Mouse (Mus musculus) cerebellum, adult (tissue): ENCODE measurements at regions not wholly inside any gene's neighbourhood (a gene's known extent, or its start where the extent isn't known, plus 50 kb on each side); places are given as distances from the start of the nearest gene placed in this dataset.
"Not testable (repeated sequence)": the region's sequence is repeated elsewhere in the genome, so short reads cannot be mapped to it uniquely, and the experiment has no call there.

Experiments
- ATAC-seq: cut with Nextera tagmentation; 2 replicates; pipeline ENCODE4 v1.9.2; 2017; ENCODE audit warnings: mild to moderate bottlenecking, moderate library complexity, mixed read lengths; ENCODE audit not compliant: insufficient number of reproducible peaks, low FRiP score, low TSS enrichment

- ATAC-seq = no peak
Observed at GRCm38 (mm10) chr12:93152618-93153245, 1303.8 kb upstream of the Sel1l start.

- ATAC-seq = no peak
Observed at GRCm38 (mm10) chr12:93151530-93151929, 1302.6 kb upstream of the Sel1l start.

DNA sequence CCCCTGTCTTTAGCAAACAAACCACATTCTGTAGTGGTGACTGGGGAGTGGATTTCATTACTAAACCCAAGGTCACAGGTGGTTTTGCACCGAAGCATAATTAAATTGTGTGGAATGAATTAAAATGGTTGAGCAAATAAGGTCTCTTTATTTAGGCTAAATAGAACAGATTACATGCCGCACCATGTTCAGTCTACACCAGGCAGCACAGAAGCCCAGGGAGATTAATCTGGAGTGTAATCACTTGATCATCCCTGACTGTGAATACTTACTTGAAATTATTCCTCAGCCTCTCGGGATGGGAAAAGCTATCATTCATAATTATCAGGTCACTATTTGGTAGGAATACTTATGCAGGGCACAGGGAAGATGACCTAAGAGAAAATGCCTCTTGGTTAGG, 1293.3 kb upstream of the Sel1l start:
- no peak for ATAC-seq

GRCm38 (mm10) chr12:93136395-93136794, 1287.4 kb upstream of the Sel1l start:
- no peak for ATAC-seq

DNA sequence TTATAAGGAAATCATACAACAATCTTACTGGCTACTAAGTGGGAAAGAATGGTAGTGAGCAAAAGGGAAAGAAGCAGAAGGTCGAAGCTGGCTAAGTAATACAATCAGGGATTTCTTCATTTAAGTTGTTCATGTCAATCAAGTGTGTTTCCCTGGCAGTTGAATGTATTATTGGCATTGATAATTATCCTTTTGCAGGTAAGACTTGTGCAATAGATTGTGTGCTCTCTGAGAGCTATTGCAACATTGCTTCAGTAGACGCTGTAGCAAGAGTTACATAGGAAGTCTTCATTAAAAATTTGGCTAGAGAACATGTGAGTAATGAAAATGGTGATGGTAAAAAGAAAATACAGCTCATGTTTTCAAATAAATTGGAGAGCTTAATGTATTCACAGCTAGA, 1273.3 kb upstream of the Sel1l start:
- ATAC-seq = no peak

GRCm38 (mm10) chr12:93088031-93088790, 1239.3 kb upstream of the Sel1l start:
- no peak for ATAC-seq

DNA sequence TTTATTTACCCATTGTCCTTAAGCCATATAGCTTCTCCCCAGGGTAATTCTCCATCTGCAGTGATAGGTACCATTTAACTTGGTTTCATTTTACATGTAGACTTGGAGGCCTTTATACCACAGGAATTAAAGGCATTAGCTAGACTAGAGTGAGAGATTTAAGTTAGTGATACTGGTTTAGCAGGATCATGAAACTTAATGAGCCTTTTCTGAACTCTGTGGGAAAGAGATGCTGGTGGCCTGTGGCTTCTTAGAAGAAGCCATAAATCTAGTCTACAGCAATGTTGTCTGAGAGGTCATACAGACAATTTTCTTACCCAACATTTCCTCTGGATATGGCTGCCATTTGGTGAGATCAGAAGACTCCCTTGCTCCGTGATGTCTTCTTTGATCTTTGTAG, 1214.9 kb upstream of the Sel1l start:
- no peak for ATAC-seq

GRCm38 (mm10) chr12:93019633-93020032, 1170.7 kb upstream of the Sel1l start:
- ATAC-seq = no peak

DNA sequence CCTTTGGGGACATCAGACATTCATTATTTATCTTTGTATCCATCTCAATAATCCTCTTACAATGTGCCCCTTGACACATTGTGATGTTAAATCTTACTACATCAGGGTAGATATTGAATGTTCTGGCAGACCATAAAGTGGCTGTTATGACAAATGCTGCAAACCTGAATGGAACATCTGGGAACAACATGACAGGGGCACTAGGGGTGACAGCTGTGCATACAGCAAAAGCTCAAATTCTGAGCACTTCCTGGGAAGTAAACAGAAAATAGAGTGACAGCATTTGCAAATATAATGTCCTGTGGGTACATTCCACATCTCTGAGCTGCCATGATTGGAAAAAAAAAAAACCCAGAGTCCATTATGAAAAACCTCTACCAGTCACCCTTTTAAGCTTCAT, 1162.6 kb upstream of the Sel1l start:
- no peak for ATAC-seq

- no peak for ATAC-seq
Observed at GRCm38 (mm10) chr12:93006844-93007365, 1157.9 kb upstream of the Sel1l start.

DNA sequence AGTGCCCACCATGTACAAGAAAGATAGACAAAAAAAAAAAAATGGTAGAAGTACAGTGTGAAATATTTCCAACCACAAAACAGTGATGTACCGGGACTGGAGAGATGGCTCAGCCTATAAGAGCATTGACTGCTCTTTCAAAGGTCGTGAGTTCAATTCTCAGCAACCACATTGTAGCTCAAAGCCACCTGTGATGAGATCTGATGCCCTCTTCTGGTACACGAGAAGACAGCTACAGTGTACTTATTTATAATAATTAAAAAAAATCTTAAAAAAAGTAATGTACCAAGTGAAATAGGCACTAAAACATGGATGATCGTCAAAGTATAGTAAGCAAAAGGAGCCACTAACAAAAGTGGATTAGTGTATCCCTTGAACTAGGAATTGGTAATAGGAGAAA, 1154.2 kb upstream of the Sel1l start:
- no peak for ATAC-seq

- no peak for ATAC-seq
Observed at GRCm38 (mm10) chr12:92975698-92976097, 1126.7 kb upstream of the Sel1l start.

GRCm38 (mm10) chr12:92944352-92944751, 1095.4 kb upstream of the Sel1l start:
- no peak for ATAC-seq

- ATAC-seq = no peak
Observed at GRCm38 (mm10) chr12:92927591-92927990, 1078.6 kb upstream of the Sel1l start.

- ATAC-seq = no peak
Observed at GRCm38 (mm10) chr12:92926942-92927341, 1078.0 kb upstream of the Sel1l start.

DNA sequence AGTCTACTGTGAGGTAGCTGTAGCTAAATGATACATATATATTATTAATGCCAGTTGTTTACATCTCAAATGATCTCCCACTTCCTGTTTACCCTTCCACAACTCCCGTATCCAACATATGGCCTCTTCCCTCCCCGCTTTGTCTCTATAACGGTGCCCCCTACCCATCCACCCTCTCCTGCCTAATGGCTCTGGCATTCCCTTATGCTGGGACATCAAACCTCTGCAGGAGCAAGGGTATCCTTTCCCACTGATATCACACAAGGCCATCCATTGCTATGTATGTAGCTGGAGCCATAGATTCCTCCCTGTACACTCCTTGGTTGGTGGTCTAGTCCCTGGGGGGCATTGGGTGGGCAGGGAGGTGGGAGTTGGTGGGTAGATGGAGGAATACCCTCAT, 1071.0 kb upstream of the Sel1l start:
- no peak for ATAC-seq

GRCm38 (mm10) chr12:92916267-92916666, 1067.3 kb upstream of the Sel1l start:
- no peak for ATAC-seq

- no peak for ATAC-seq
Observed at GRCm38 (mm10) chr12:92915776-92916175, 1066.8 kb upstream of the Sel1l start.

GRCm38 (mm10) chr12:92915203-92915602, 1066.2 kb upstream of the Sel1l start:
- no peak for ATAC-seq

DNA sequence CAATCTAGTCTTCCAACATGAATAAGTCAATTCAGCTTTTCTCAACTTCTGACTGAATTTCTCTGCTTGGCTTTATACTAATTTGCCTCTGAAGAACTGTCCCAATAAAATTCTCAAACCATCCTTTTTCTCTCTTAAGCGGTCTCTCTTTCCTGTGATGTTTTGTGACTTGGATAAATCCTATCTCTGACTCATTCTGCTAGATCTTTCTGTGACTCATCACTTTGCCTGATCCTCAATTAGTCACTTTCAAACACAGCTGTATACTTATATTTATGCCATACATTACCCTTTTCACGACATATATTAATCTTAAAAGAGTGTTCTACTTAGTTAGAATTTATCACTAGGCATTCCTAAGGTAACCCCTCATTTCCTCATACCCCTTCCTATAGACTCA, 1055.4 kb upstream of the Sel1l start:
- ATAC-seq = no peak

- no peak for ATAC-seq
Observed at GRCm38 (mm10) chr12:92892315-92892714, 1043.4 kb upstream of the Sel1l start.

GRCm38 (mm10) chr12:92891663-92892062, 1042.7 kb upstream of the Sel1l start:
- ATAC-seq = not testable (repeated sequence)
